Mouse (Mus musculus) neural tube, embryonic 14.5 days (tissue): ENCODE measurements at regions not wholly inside any gene's neighbourhood (a gene's known extent, or its start where the extent isn't known, plus 50 kb on each side); places are given as distances from the start of the nearest gene placed in this dataset.

Experiments
- ATAC-seq: fragments of 200-750 bp; cut with Nextera tagmentation; 2 replicates; pipeline ENCODE4 v1.8.0; 2017; ENCODE audit warnings: low read depth, mild to moderate bottlenecking, moderate TSS enrichment, moderate library complexity
- H3K27ac ChIP-seq: fragments of 300-500 bp; sonication (generic); 2 replicates; pipeline ENCODE4 v1.5.1; 2014; ENCODE audit warnings: low read depth, mild to moderate bottlenecking, control low read depth, low read length, moderate library complexity, mixed read lengths
- H3K27me3 ChIP-seq: fragments of 300-500 bp; sonication (generic); 2 replicates; pipeline ENCODE4 v1.6.1; 2014; ENCODE audit warnings: low read length; ENCODE audit not compliant: control insufficient read depth, insufficient read depth
- H3K36me3 ChIP-seq: fragments of 300-500 bp; sonication (generic); 2 replicates; pipeline ENCODE4 v1.6.1; 2014; ENCODE audit warnings: low read length, mixed read lengths; ENCODE audit not compliant: control insufficient read depth, insufficient read depth
- H3K4me1 ChIP-seq: fragments of 300-500 bp; sonication (generic); 2 replicates; pipeline ENCODE4 v1.6.1; 2014; ENCODE audit warnings: low read length; ENCODE audit not compliant: control insufficient read depth, insufficient read depth
- H3K4me2 ChIP-seq: fragments of 300-500 bp; sonication (generic); 2 replicates; pipeline ENCODE4 v1.6.1; 2014; ENCODE audit warnings: mild to moderate bottlenecking, low read depth, low read length, control low read depth
- H3K4me3 ChIP-seq: fragments of 300-500 bp; sonication (generic); 2 replicates; pipeline ENCODE4 v1.5.1; 2014; ENCODE audit warnings: low read depth, low read length, control low read depth, mixed read lengths
- H3K9ac ChIP-seq: fragments of 300-500 bp; sonication (generic); replicated peaks from 2 replicates; pipeline ENCODE4 v1.6.1; 2014; ENCODE audit warnings: low read depth, mild to moderate bottlenecking, control low read depth, low read length, mixed read lengths
- H3K9me3 ChIP-seq: fragments of 300-500 bp; sonication (generic); 2 replicates; pipeline ENCODE4 v1.6.1; 2016; ENCODE audit warnings: low read length; ENCODE audit not compliant: control insufficient read depth
- WGBS: fragments of 180-500 bp; shearing (Covaris S2); extraction: QIAGEN DNeasy Blood & Tissue Kit; methylation state at CpG from one replicate; pipeline ENCODE4 v1.1.7; 2014; 5-methylcytosine and 5-hydroxymethylcytosine counted together

- H3K4me1 ChIP-seq: 0 out of 2 replicates have a peak, but pooled peaks cover 3% of the 10 kb centered on the region
- H3K27me3 ChIP-seq: no peaks in the 10 kb centered on the region
- H3K9me3 ChIP-seq: no peaks in the 10 kb centered on the region
- WGBS: 69% methylated on average over 3 of the region's 3 CpGs
- no peaks in the 10 kb centered on the region for H3K36me3 ChIP-seq
- H3K27ac ChIP-seq: peak overlapping the region; percentile 39; the same call in 1 of the 2 replicates
- H3K4me2 ChIP-seq: no peak overlapping the region
- no peak overlapping the region for H3K9ac ChIP-seq
- no peak for ATAC-seq
- no peak overlapping the region for H3K4me3 ChIP-seq
Measured at GRCm38 (mm10) chr9:112446981-112447380, 211.2 kb upstream of the Arpp21 start.

GRCm38 (mm10) chr9:112446027-112446352 lies 210.3 kb upstream of the Arpp21 start:
- Histone ChIP-seq H3K27me3 (no peaks in the 10 kb centered on the region), H3K4me2 (no peak overlapping the region), H3K4me3 (no peak overlapping the region), H3K36me3 (no peaks in the 10 kb centered on the region), H3K4me1 (0 out of 2 replicates have a peak, but pooled peaks cover 3% of the 10 kb centered on the region), H3K27ac (no peak overlapping the region), H3K9me3 (no peaks in the 10 kb centered on the region), H3K9ac (no peak overlapping the region)
- no peak for ATAC-seq

GRCm38 (mm10) chr9:112445230-112446026 lies 209.7 kb upstream of the Arpp21 start:
- Histone ChIP-seq H3K36me3 (no peaks in the 10 kb centered on the region), H3K27me3 (no peaks in the 10 kb centered on the region), H3K9me3 (no peaks in the 10 kb centered on the region), H3K4me2 (no peak overlapping the region), H3K27ac (no peak overlapping the region), H3K4me1 (0 out of 2 replicates have a peak, but pooled peaks cover 3% of the 10 kb centered on the region), H3K9ac (no peak overlapping the region), H3K4me3 (no peak overlapping the region)
- WGBS: 90% methylated on average over 4 of the region's 4 CpGs
- ATAC-seq: peak; percentile 73; the same call in 1 of the 2 replicates

GRCm38 (mm10) chr9:112444220-112444619 lies 208.5 kb upstream of the Arpp21 start:
- H3K9ac ChIP-seq: no peak overlapping the region
- no peaks in the 10 kb centered on the region for H3K36me3 ChIP-seq
- 80% methylated on average over 2 of the region's 2 CpGs for WGBS
- no peak for ATAC-seq
- no peak overlapping the region for H3K4me2 ChIP-seq
- no peak overlapping the region for H3K4me3 ChIP-seq
- H3K27me3 ChIP-seq: no peaks in the 10 kb centered on the region
- H3K4me1 ChIP-seq: 0 out of 2 replicates have a peak, but pooled peaks cover 3% of the 10 kb centered on the region
- no peak overlapping the region for H3K27ac ChIP-seq
- no peaks in the 10 kb centered on the region for H3K9me3 ChIP-seq

GRCm38 (mm10) chr9:112436094-112436493 lies 200.4 kb upstream of the Arpp21 start:
- H3K4me3 ChIP-seq: no peak overlapping the region
- H3K9ac ChIP-seq: no peak overlapping the region
- H3K36me3 ChIP-seq: no peaks in the 10 kb centered on the region
- H3K4me1 ChIP-seq: no peaks in the 10 kb centered on the region
- 95% methylated on average over 2 of the region's 2 CpGs for WGBS
- H3K9me3 ChIP-seq: no peaks in the 10 kb centered on the region
- ATAC-seq: no peak
- no peaks in the 10 kb centered on the region for H3K27me3 ChIP-seq
- H3K27ac ChIP-seq: no peak overlapping the region
- H3K4me2 ChIP-seq: no peak overlapping the region

- H3K27ac ChIP-seq: no peak overlapping the region
- 87% methylated on average over 4 of the region's 4 CpGs for WGBS
- ATAC-seq: no peak
Measured at GRCm38 (mm10) chr9:112431920-112432437, 196.2 kb upstream of the Arpp21 start.

GRCm38 (mm10) chr9:112429196-112429595 lies 193.5 kb upstream of the Arpp21 start:
- no peak for ATAC-seq
- H3K4me2 ChIP-seq: no peak overlapping the region

More at GRCm38 (mm10) chr9:112431920-112432437, 196.2 kb upstream of the Arpp21 start:
- Histone ChIP-seq H3K9ac (no peak overlapping the region), H3K36me3 (no peaks in the 10 kb centered on the region), H3K4me1 (no peaks in the 10 kb centered on the region), H3K9me3 (no peaks in the 10 kb centered on the region), H3K4me2 (no peak overlapping the region), H3K27me3 (no peaks in the 10 kb centered on the region), H3K4me3 (no peak overlapping the region)

GRCm38 (mm10) chr9:112405772-112406315 lies 170.1 kb upstream of the Arpp21 start:
- Histone ChIP-seq H3K9ac (no peak overlapping the region), H3K4me2 (no peak overlapping the region), H3K9me3 (no peaks in the 10 kb centered on the region), H3K27me3 (no peaks in the 10 kb centered on the region), H3K4me1 (no peaks in the 10 kb centered on the region), H3K27ac (no peak overlapping the region), H3K36me3 (no peaks in the 10 kb centered on the region), H3K4me3 (no peak overlapping the region)
- no peak for ATAC-seq

More at GRCm38 (mm10) chr9:112429196-112429595, 193.5 kb upstream of the Arpp21 start:
- no peaks in the 10 kb centered on the region for H3K4me1 ChIP-seq
- 55% methylated on average over 3 of the region's 3 CpGs for WGBS
- H3K27me3 ChIP-seq: no peaks in the 10 kb centered on the region
- no peak overlapping the region for H3K27ac ChIP-seq
- no peak overlapping the region for H3K9ac ChIP-seq
- H3K4me3 ChIP-seq: no peak overlapping the region
- H3K36me3 ChIP-seq: no peaks in the 10 kb centered on the region
- no peaks in the 10 kb centered on the region for H3K9me3 ChIP-seq

GRCm38 (mm10) chr9:112370746-112371145 lies 135.0 kb upstream of the Arpp21 start:
- Histone ChIP-seq H3K27me3 (no peaks in the 10 kb centered on the region), H3K4me1 (no peaks in the 10 kb centered on the region), H3K9me3 (no peaks in the 10 kb centered on the region), H3K27ac (no peak overlapping the region), H3K4me3 (no peak overlapping the region), H3K9ac (no peak overlapping the region), H3K36me3 (no peaks in the 10 kb centered on the region), H3K4me2 (no peak overlapping the region)
- 33% methylated on average over 1 of the region's 1 CpGs for WGBS
- ATAC-seq: no peak
